Mouse (Mus musculus) myocyte (in vitro differentiated cells): ENCODE results near the gene Jade1.

ENCODE experiments used
- CEBPB ChIP-seq: IDR thresholded peaks from 2 replicates; pipeline ENCODE4 v1.6.1; 2011; ENCODE audit warnings: mild to moderate bottlenecking, moderate library complexity; ENCODE audit not compliant: poor library complexity, insufficient read depth, severe bottlenecking
- E2F4 ChIP-seq: IDR thresholded peaks from one replicate; pipeline ENCODE4 v1.6.1; 2011; ENCODE audit warnings: mild to moderate bottlenecking, control low read depth, moderate library complexity; ENCODE audit not compliant: insufficient read depth
- POLR2A ChIP-seq: IDR thresholded peaks from one replicate; pipeline ENCODE4 v1.6.1; 2011; ENCODE audit warnings: low read depth, mild to moderate bottlenecking, control low read depth, moderate library complexity; ENCODE audit not compliant: insufficient read length
- TCF12 ChIP-seq: IDR thresholded peaks from one replicate; pipeline ENCODE4 v1.6.1; 2011; ENCODE audit warnings: mild to moderate bottlenecking, control low read depth; ENCODE audit not compliant: poor library complexity, insufficient read depth, severe bottlenecking

DNA sequence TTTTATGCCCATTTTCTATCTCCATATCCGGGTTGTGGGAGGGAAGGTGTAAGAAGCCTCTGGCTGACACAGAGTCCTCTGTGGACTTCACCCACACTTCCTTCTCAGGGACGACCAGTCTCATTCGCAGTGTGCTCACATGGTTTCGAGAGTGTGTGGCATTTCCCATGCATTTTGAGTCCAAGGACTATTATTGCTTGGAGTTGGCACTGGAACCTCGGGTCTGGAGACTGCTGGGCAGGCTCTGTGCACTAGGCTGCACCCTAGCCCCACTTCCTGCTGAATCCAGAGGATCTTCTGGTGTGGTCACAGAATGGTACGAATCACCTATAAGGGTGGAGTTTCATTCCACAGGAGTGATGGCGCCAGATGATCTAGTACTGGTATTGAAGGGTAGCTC lies 31.4 kb downstream of the Jade1 start:
- TF ChIP-seq POLR2A (no peak), CEBPB (no peak), E2F4 (no peak), TCF12 (no peak)
